Mouse (Mus musculus) cortical plate, adult 2 months (tissue): ENCODE results near the gene Nfib. TPM values are rescaled to one million over a fixed set of nuclear protein-coding genes. Genes with fewer than 3 reads are reported as not detected.

ENCODE experiments used
- H3K27ac ChIP-seq: fragments of 200-500 bp; 2 replicates; pipeline ENCODE4 v1.5.1; 2012; ENCODE audit warnings: low read length, control low read depth, inconsistent platforms; ENCODE audit not compliant: insufficient read depth
- H3K4me1 ChIP-seq: fragments of 200-500 bp; 2 replicates; pipeline ENCODE4 v1.6.1; 2011; ENCODE audit warnings: low read length; ENCODE audit not compliant: control insufficient read depth, insufficient read depth
- H3K4me3 ChIP-seq: fragments of 200-500 bp; 2 replicates; pipeline ENCODE4 v1.5.1; 2011; ENCODE audit warnings: mild to moderate bottlenecking, low read length, control low read depth; ENCODE audit not compliant: insufficient read depth
- CTCF ChIP-seq: fragments of 200-500 bp; IDR thresholded peaks from 2 replicates; pipeline ENCODE4 v1.5.1; 2011; ENCODE audit warnings: mild to moderate bottlenecking, control low read depth, low read length; ENCODE audit not compliant: insufficient read depth; ENCODE audit errors: extremely low read depth
- POLR2A ChIP-seq: fragments of 200-500 bp; IDR thresholded peaks from 2 replicates; pipeline ENCODE4 v1.6.1; 2011; ENCODE audit warnings: mild to moderate bottlenecking, low read length, control low read depth; ENCODE audit not compliant: insufficient read depth; ENCODE audit errors: extremely low read depth
- polyA plus RNA-seq: library from polyadenylated mRNA; depleted of rRNA; stranded (reverse); fragments of >200 nt; gene quantifications from 2 replicates; pipeline ENCODE4 v1.2.3, GENCODE M21; 2012

Nfib gene
- polyA plus RNA-seq, 1 experiment = 31.8 TPM

- Histone ChIP-seq H3K4me1 (no peaks in the 10 kb centered on the region), H3K27ac (no peak overlapping the region), H3K4me3 (no peak overlapping the region)
- TF ChIP-seq CTCF = no peak
- TF ChIP-seq POLR2A = no peak
Observed at GRCm38 (mm10) chr4:82711611-82712295, 6.2 kb upstream of the Nfib start.

GRCm38 (mm10) chr4:82709666-82710065 is 4.1 kb upstream of the Nfib start:
- Histone ChIP-seq H3K4me1 (no peaks in the 10 kb centered on the region), H3K4me3 (no peak overlapping the region), H3K27ac (no peak overlapping the region)
- TF ChIP-seq CTCF (no peak), POLR2A (no peak)

- H3K27ac ChIP-seq = no peak overlapping the region
Observed at GRCm38 (mm10) chr4:82706012-82706411, 462 bp upstream of the Nfib start.

GRCm38 (mm10) chr4:82704079-82704830 is 1.3 kb downstream of the Nfib start:
- Histone ChIP-seq H3K4me1 (no peaks in the 10 kb centered on the region), H3K27ac (no peak overlapping the region), H3K4me3 (no peak overlapping the region)
- TF ChIP-seq POLR2A (no peak), CTCF (no peak)

More at GRCm38 (mm10) chr4:82706012-82706411, 462 bp upstream of the Nfib start:
- no peaks in the 10 kb centered on the region for H3K4me1 ChIP-seq
- no peak overlapping the region for H3K4me3 ChIP-seq
- no peak for TF ChIP-seq POLR2A

- Histone ChIP-seq H3K4me1 (no peaks in the 10 kb centered on the region), H3K27ac (no peak overlapping the region), H3K4me3 (no peak overlapping the region)
- no peak for TF ChIP-seq POLR2A
- no peak for TF ChIP-seq CTCF
Observed at GRCm38 (mm10) chr4:82702808-82703207, 2.7 kb downstream of the Nfib start.

GRCm38 (mm10) chr4:82699504-82699903 is 6.0 kb downstream of the Nfib start:
- Histone ChIP-seq H3K4me1 (no peaks in the 10 kb centered on the region), H3K27ac (no peak overlapping the region), H3K4me3 (no peak overlapping the region)
- TF ChIP-seq POLR2A = no peak
- TF ChIP-seq CTCF = no peak

- H3K27ac ChIP-seq = no peak overlapping the region
- no peak overlapping the region for H3K4me3 ChIP-seq
- TF ChIP-seq POLR2A = no peak
- no peak for TF ChIP-seq CTCF
- no peaks in the 10 kb centered on the region for H3K4me1 ChIP-seq
Observed at GRCm38 (mm10) chr4:82698616-82699015, 6.9 kb downstream of the Nfib start.

- Histone ChIP-seq H3K4me1 (no peaks in the 10 kb centered on the region), H3K4me3 (no peak overlapping the region), H3K27ac (no peak overlapping the region)
- TF ChIP-seq CTCF (no peak), POLR2A (no peak)
Observed at GRCm38 (mm10) chr4:82697151-82697550, 8.4 kb downstream of the Nfib start.

GRCm38 (mm10) chr4:82695760-82696501 is 9.6 kb downstream of the Nfib start:
- Histone ChIP-seq H3K4me3 (no peak overlapping the region), H3K27ac (no peak overlapping the region)
- TF ChIP-seq CTCF = no peak
- no peak for TF ChIP-seq POLR2A

GRCm38 (mm10) chr4:82692009-82692326 is 13.6 kb downstream of the Nfib start:
- TF ChIP-seq CTCF (no peak), POLR2A (no peak)

More at GRCm38 (mm10) chr4:82695760-82696501, 9.6 kb downstream of the Nfib start:
- H3K4me1 ChIP-seq = no peaks in the 10 kb centered on the region

More at GRCm38 (mm10) chr4:82692009-82692326, 13.6 kb downstream of the Nfib start:
- H3K4me3 ChIP-seq = no peak overlapping the region
- no peaks in the 10 kb centered on the region for H3K4me1 ChIP-seq
- no peak overlapping the region for H3K27ac ChIP-seq
